In the genomic region with DNA sequence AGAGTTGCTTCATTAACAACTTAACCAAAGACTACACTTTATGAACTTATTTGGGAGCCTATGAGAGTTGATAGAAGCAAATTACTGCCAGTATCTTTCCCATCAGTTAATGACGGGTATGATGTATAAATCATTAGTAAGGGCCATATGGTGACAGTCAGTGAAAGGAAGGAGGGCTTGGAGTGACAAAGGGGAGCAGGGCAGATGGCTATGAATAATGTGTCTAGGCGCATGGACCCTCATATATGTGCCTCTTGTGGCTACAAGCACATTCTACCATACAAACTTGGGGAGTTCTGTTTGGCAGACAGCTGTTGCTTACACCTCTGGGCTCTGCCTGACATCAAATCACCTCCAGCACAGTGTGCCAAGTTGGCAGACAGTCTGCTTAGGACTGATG, we compare ENCODE assay signal across 28 mouse cellular contexts.
"Had no signal": no experiment of that assay in that cellular context is flagged by ENCODE, and none has a peak within 500 bp of the region (broad histone marks: within the 10 kb centered on the region; RNA-seq: fewer than 3 reads in every experiment).

No protein-coding gene starts in this region.

- H3K4me3 ChIP-seq: gastrocnemius, adult 2 months; heart, embryonic 10.5 days; heart, embryonic 12.5 days; hindbrain, embryonic 10.5 days; hindbrain, embryonic 12.5 days; intestine, embryonic 15.5 days; layer of hippocampus, adult 2 months; left cerebral cortex, adult 2 months; limb, embryonic 10.5 days; limb, embryonic 12.5 days; liver, embryonic 13.5 days; liver, embryonic 15.5 days had no signal

- ATAC-seq: hindbrain, embryonic 16.5 days; inflammation-experienced regulatory T-cells, adult 6 months; intestine, embryonic 15.5 days; intestine, postnatal 0 days had no signal

- H3K4me2 ChIP-seq: heart, embryonic 12.5 days; hindbrain, embryonic 12.5 days; hindbrain, embryonic 14.5 days; intestine, embryonic 15.5 days; limb, embryonic 12.5 days; liver, embryonic 11.5 days; liver, embryonic 13.5 days; liver, embryonic 15.5 days had no signal

- H3K27ac ChIP-seq: gastrocnemius, adult 2 months; heart, embryonic 10.5 days; hindbrain, embryonic 10.5 days; hindbrain, embryonic 12.5 days; hindbrain, embryonic 14.5 days; intestine, embryonic 15.5 days; layer of hippocampus, adult 2 months; left cerebral cortex, adult 2 months; limb, embryonic 10.5 days; limb, embryonic 12.5 days; liver, embryonic 13.5 days; liver, embryonic 15.5 days had no signal

- H3K9me3 ChIP-seq: heart, embryonic 10.5 days; heart, embryonic 12.5 days; hindbrain, embryonic 10.5 days; hindbrain, embryonic 12.5 days; intestine, embryonic 15.5 days; limb, embryonic 10.5 days; limb, embryonic 12.5 days; liver, embryonic 13.5 days; liver, embryonic 15.5 days had no signal

- H3K9ac ChIP-seq: heart, embryonic 12.5 days; hindbrain, embryonic 12.5 days; hindbrain, embryonic 14.5 days; intestine, embryonic 15.5 days; limb, embryonic 12.5 days; liver, embryonic 13.5 days; liver, embryonic 15.5 days had no signal

- H3K4me1 ChIP-seq: heart, embryonic 10.5 days; heart, embryonic 12.5 days; hindbrain, embryonic 12.5 days; intestine, embryonic 15.5 days; limb, embryonic 10.5 days; limb, embryonic 12.5 days; liver, embryonic 13.5 days; liver, embryonic 15.5 days had no signal

- H3K27me3 ChIP-seq: heart, embryonic 12.5 days; hindbrain, embryonic 12.5 days; intestine, embryonic 15.5 days; limb, embryonic 12.5 days; liver, embryonic 13.5 days; liver, embryonic 15.5 days had no signal

- H3K36me3 ChIP-seq: heart, embryonic 10.5 days; heart, embryonic 12.5 days; hindbrain, embryonic 10.5 days; hindbrain, embryonic 12.5 days; intestine, embryonic 15.5 days; limb, embryonic 10.5 days; limb, embryonic 12.5 days; liver, embryonic 13.5 days; liver, embryonic 15.5 days had no signal

- DNase-seq: gastrocnemius, adult 2 months; gastrocnemius, postnatal 10 days; gastrocnemius, postnatal 25 days; heart, adult 18-20 months; heart, postnatal 10 days; heart, postnatal 4 days; kidney, adult 18-20 months; kidney, adult 8-10 months; kidney, postnatal 10 days; kidney, postnatal 25 days; kidney, postnatal 4 days; liver; liver, embryonic 13.5 days had no signal
